Mouse (Mus musculus): Measurements from ENCODE around the gene Pepd. TPM values are rescaled to one million over a fixed set of nuclear protein-coding genes. Genes with fewer than 3 reads are reported as not detected.
A peak's percentile ranks its signal among the peaks of the same experiment; 100 is the strongest.

Pepd gene
- 58.4 and 65.5 TPM in 2 replicates for polyA plus RNA-seq (2014; fragmentation: Nextera tagmentation; extraction: Ambion mirVana)

- peak within 1 kb of the TSS; percentile 96 for H3K4me2 ChIP-seq (ENCODE audit: low read depth, low read length, severe bottlenecking)
- H3K4me1 ChIP-seq (replicated peaks; ENCODE audit: control insufficient read depth, insufficient read depth, low read length): peaks cover 8% of the 10 kb centered on the region; the same call in 1 of the 2 replicates
- H3K9ac ChIP-seq (ENCODE audit: low read length): peak within 1 kb of the TSS; percentile 71
- ATAC-seq (replicated peaks; ENCODE audit: low FRiP score) (peak; percentile 97), DNase-seq (ENCODE audit: low spot score) (peak; percentile 94)
- H3K36me3 ChIP-seq (ENCODE audit: control insufficient read depth, insufficient read depth, low read length): no peaks in the 10 kb centered on the region
- H3K27me3 ChIP-seq (ENCODE audit: control insufficient read depth, insufficient read depth, low read length): no peaks in the 10 kb centered on the region
- H3K27ac ChIP-seq (ENCODE audit: low read depth, low read length): no peak within 1 kb of the TSS
- 8% methylated on average over 44 of the region's 44 CpGs for WGBS
- no peaks in the 10 kb centered on the region for H3K9me3 ChIP-seq (ENCODE audit: control insufficient read depth, low read length)
- peak within 1 kb of the TSS; percentile 85 for H3K4me3 ChIP-seq (ENCODE audit: low read depth, low read length)
Measured at GRCm38 (mm10) chr7:34911919-34912897, at the start of gene Pepd. Pepd (plus strand) TSS chr7:34912379.

DNA sequence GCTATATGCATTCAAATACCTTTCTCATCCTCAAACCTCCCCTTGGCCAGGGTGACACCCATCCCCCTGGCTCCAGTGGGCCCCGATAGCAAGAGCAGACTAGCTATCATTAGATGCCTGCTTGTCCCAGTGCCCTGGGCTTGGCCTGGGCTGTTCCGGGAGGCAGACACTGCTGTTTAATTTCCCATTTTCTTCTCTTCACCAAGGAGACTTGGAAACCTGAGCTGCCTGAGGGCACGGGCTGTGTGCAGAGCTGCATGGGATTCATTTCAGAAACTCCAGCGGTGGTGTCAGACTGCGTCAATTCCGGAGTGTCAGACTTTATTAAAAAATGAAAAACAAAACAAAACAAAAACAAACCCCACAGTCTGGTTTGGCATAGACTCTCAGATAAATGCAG, 44.9 kb upstream of the Pepd start:
- no peaks in the 10 kb centered on the region for H3K9me3 ChIP-seq (ENCODE audit: control insufficient read depth, low read length)
- H3K4me3 ChIP-seq (ENCODE audit: low read depth, low read length): no peak overlapping the region
- WGBS: 67% methylated on average over 6 of the region's 6 CpGs
- H3K27me3 ChIP-seq (ENCODE audit: control insufficient read depth, insufficient read depth, low read length): no peaks in the 10 kb centered on the region
- H3K36me3 ChIP-seq (ENCODE audit: control insufficient read depth, insufficient read depth, low read length): no peaks in the 10 kb centered on the region
- H3K4me1 ChIP-seq (replicated peaks; ENCODE audit: control insufficient read depth, insufficient read depth, low read length): no peaks in the 10 kb centered on the region
- ATAC-seq (replicated peaks; ENCODE audit: low FRiP score): no peak
- no peak overlapping the region for H3K9ac ChIP-seq (ENCODE audit: low read length)
- no peak for DNase-seq (ENCODE audit: low spot score)
- no peak overlapping the region for H3K27ac ChIP-seq (ENCODE audit: low read depth, low read length)
- H3K4me2 ChIP-seq (ENCODE audit: low read depth, low read length, severe bottlenecking): no peak overlapping the region

DNA sequence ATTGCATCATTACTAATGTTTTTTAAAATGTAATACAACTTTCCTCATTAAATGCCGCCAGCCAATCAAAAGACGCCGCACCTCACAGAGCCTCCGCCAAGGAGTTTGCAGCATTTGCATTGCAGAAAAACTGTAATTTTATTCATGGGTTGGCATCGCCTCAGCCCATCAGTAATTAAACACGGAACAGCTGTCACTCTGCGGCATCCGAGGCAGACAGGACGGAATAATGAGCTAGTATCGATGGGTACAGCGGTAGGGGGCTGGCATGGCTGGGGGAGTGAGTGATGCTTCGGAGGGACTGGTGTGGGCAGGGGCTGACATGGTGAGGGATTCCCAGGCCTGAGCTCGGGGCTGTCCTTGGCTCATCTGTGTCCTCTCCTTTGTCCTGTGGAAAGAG, 42.5 kb upstream of the Pepd start:
- Histone ChIP-seq H3K9ac (ENCODE audit: low read length) (no peak overlapping the region), H3K27me3 (ENCODE audit: control insufficient read depth, insufficient read depth, low read length) (no peaks in the 10 kb centered on the region), H3K4me1 (replicated peaks; ENCODE audit: control insufficient read depth, insufficient read depth, low read length) (no peaks in the 10 kb centered on the region), H3K9me3 (ENCODE audit: control insufficient read depth, low read length) (no peaks in the 10 kb centered on the region), H3K27ac (ENCODE audit: low read depth, low read length) (peak overlapping the region; percentile 32; the same call in 1 of the 2 replicates), H3K4me3 (ENCODE audit: low read depth, low read length) (no peak overlapping the region), H3K4me2 (ENCODE audit: low read depth, low read length, severe bottlenecking) (no peak overlapping the region), H3K36me3 (ENCODE audit: control insufficient read depth, insufficient read depth, low read length) (no peaks in the 10 kb centered on the region)
- WGBS: 76% methylated on average over 13 of the region's 13 CpGs
- DNase-seq (ENCODE audit: low spot score) (peak; percentile 52), ATAC-seq (replicated peaks; ENCODE audit: low FRiP score) (0 out of 2 replicates have a peak, but pooled peaks have one; percentile 60)

DNA sequence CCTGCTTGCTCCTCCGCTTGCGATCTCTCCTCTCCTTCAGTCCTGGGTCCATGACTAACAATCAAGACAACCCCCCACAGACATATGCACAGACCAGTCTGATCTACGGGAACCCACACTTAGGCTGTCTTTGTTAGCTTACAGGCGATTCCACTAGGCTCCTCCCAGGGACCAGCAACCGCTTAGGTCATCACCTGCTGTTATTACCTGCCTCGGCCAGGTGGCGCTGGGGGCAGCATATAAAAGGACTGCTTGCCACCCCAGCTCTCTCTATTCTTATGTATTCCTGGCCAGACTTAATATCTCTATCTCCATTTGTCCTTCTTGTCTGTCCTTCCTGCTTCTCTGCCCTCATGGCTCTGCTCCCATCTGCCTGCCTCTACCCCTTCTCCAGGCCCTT, 35.4 kb upstream of the Pepd start:
- Histone ChIP-seq H3K4me3 (ENCODE audit: low read depth, low read length) (no peak overlapping the region), H3K27me3 (ENCODE audit: control insufficient read depth, insufficient read depth, low read length) (no peaks in the 10 kb centered on the region), H3K9me3 (ENCODE audit: control insufficient read depth, low read length) (no peaks in the 10 kb centered on the region), H3K4me2 (ENCODE audit: low read depth, low read length, severe bottlenecking) (no peak overlapping the region), H3K27ac (ENCODE audit: low read depth, low read length) (no peak overlapping the region), H3K9ac (ENCODE audit: low read length) (no peak overlapping the region), H3K36me3 (ENCODE audit: control insufficient read depth, insufficient read depth, low read length) (no peaks in the 10 kb centered on the region), H3K4me1 (replicated peaks; ENCODE audit: control insufficient read depth, insufficient read depth, low read length) (0 out of 2 replicates have a peak, but pooled peaks cover 2% of the 10 kb centered on the region)
- ATAC-seq (replicated peaks; ENCODE audit: low FRiP score) (no peak), DNase-seq (ENCODE audit: low spot score) (no peak)
- 71% methylated on average over 7 of the region's 7 CpGs for WGBS

DNA sequence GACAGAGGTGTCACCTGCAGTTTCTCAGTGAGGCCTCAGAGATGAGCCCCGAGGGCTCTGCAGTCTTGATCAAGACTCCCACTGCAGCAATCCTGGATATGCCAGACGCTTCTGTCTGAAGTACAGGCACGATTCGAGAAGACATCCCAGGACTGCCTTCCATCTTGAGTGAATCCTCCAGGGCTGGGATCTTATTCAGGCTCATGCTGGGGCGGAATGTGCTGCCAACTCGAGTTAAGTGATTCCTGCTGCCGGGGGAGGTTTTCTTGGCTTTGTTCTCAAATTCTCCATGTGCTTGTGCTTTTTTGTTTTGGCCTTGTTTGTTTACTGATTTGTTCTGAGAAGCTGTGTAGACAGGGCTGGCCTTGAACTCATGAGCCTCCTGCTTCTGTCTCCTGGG, 34.4 kb upstream of the Pepd start:
- no peak for ATAC-seq (replicated peaks; ENCODE audit: low FRiP score)
- WGBS: 66% methylated on average over 7 of the region's 7 CpGs

GRCm38 (mm10) chr7:34888441-34888840, 23.7 kb upstream of the Pepd start:
- Histone ChIP-seq H3K9me3 (ENCODE audit: control insufficient read depth, low read length) (no peaks in the 10 kb centered on the region), H3K4me3 (ENCODE audit: low read depth, low read length) (no peak overlapping the region), H3K27ac (ENCODE audit: low read depth, low read length) (no peak overlapping the region), H3K27me3 (ENCODE audit: control insufficient read depth, insufficient read depth, low read length) (no peaks in the 10 kb centered on the region), H3K4me1 (replicated peaks; ENCODE audit: control insufficient read depth, insufficient read depth, low read length) (no peaks in the 10 kb centered on the region), H3K36me3 (ENCODE audit: control insufficient read depth, insufficient read depth, low read length) (no peaks in the 10 kb centered on the region), H3K9ac (ENCODE audit: low read length) (no peak overlapping the region), H3K4me2 (ENCODE audit: low read depth, low read length, severe bottlenecking) (no peak overlapping the region)
- no peak for DNase-seq (ENCODE audit: low spot score)
- ATAC-seq (replicated peaks; ENCODE audit: low FRiP score): no peak
- 83% methylated on average over 6 of the region's 6 CpGs for WGBS

More for the DNA sequence above, 34.4 kb upstream of the Pepd start:
- Histone ChIP-seq H3K36me3 (ENCODE audit: control insufficient read depth, insufficient read depth, low read length) (no peaks in the 10 kb centered on the region), H3K4me2 (ENCODE audit: low read depth, low read length, severe bottlenecking) (no peak overlapping the region), H3K27ac (ENCODE audit: low read depth, low read length) (no peak overlapping the region), H3K4me1 (replicated peaks; ENCODE audit: control insufficient read depth, insufficient read depth, low read length) (0 out of 2 replicates have a peak, but pooled peaks cover 2% of the 10 kb centered on the region), H3K9ac (ENCODE audit: low read length) (no peak overlapping the region), H3K4me3 (ENCODE audit: low read depth, low read length) (no peak overlapping the region), H3K9me3 (ENCODE audit: control insufficient read depth, low read length) (no peaks in the 10 kb centered on the region), H3K27me3 (ENCODE audit: control insufficient read depth, insufficient read depth, low read length) (no peaks in the 10 kb centered on the region)
- no peak for DNase-seq (ENCODE audit: low spot score)

- no peak overlapping the region for H3K9ac ChIP-seq (ENCODE audit: low read length)
- no peak overlapping the region for H3K4me2 ChIP-seq (ENCODE audit: low read depth, low read length, severe bottlenecking)
- no peak for DNase-seq (ENCODE audit: low spot score)
- no peaks in the 10 kb centered on the region for H3K27me3 ChIP-seq (ENCODE audit: control insufficient read depth, insufficient read depth, low read length)
- no peak overlapping the region for H3K4me3 ChIP-seq (ENCODE audit: low read depth, low read length)
- no peaks in the 10 kb centered on the region for H3K9me3 ChIP-seq (ENCODE audit: control insufficient read depth, low read length)
- H3K27ac ChIP-seq (ENCODE audit: low read depth, low read length): no peak overlapping the region
- no peaks in the 10 kb centered on the region for H3K4me1 ChIP-seq (replicated peaks; ENCODE audit: control insufficient read depth, insufficient read depth, low read length)
- ATAC-seq (replicated peaks; ENCODE audit: low FRiP score): no peak
- WGBS: 69% methylated on average over 12 of the region's 12 CpGs
- H3K36me3 ChIP-seq (ENCODE audit: control insufficient read depth, insufficient read depth, low read length): no peaks in the 10 kb centered on the region
Measured at GRCm38 (mm10) chr7:34888891-34889290, 23.3 kb upstream of the Pepd start.

DNA sequence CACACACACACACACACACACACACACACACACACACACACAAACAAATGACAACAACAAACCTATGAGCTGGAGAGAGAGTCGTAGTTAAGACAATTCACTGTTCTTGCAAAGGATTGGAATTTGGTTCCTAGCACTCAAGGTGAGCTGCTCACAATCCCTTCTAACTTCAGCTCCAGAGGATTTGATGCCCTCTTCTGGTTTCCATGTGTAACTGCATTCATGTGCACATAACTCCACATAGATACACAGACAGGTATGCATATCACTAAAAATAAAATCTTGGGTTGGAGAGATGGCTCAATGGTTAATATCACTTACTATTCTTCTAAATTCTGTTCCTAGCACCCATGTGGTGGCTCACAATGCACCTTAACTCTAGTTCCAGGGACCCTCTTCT, 19.3 kb upstream of the Pepd start:
- H3K4me3 ChIP-seq (ENCODE audit: low read depth, low read length): no peak overlapping the region
- WGBS: 90% methylated on average over 1 of the region's 1 CpGs
- no peaks in the 10 kb centered on the region for H3K27me3 ChIP-seq (ENCODE audit: control insufficient read depth, insufficient read depth, low read length)
- DNase-seq (ENCODE audit: low spot score) (no peak), ATAC-seq (replicated peaks; ENCODE audit: low FRiP score) (no peak)
- no peak overlapping the region for H3K27ac ChIP-seq (ENCODE audit: low read depth, low read length)
- no peaks in the 10 kb centered on the region for H3K36me3 ChIP-seq (ENCODE audit: control insufficient read depth, insufficient read depth, low read length)
- H3K9me3 ChIP-seq (ENCODE audit: control insufficient read depth, low read length): no peaks in the 10 kb centered on the region
- H3K9ac ChIP-seq (ENCODE audit: low read length): no peak overlapping the region
- H3K4me2 ChIP-seq (ENCODE audit: low read depth, low read length, severe bottlenecking): no peak overlapping the region
- H3K4me1 ChIP-seq (replicated peaks; ENCODE audit: control insufficient read depth, insufficient read depth, low read length): no peaks in the 10 kb centered on the region; the same call in 1 of the 2 replicates
